Mouse (Mus musculus) liver, embryonic 14.5 days (tissue): Measurements from ENCODE around the gene Hcn3.

Experiments used
- CTCF ChIP-seq: IDR thresholded peaks from 2 replicates; pipeline ENCODE4 v1.5.1; 2016; ENCODE audit warnings: antibody characterized with exemption, low read depth, control low read depth
- EP300 ChIP-seq: IDR thresholded peaks from 2 replicates; pipeline ENCODE4 v1.6.1; 2016; ENCODE audit warnings: antibody characterized with exemption, low read depth

DNA sequence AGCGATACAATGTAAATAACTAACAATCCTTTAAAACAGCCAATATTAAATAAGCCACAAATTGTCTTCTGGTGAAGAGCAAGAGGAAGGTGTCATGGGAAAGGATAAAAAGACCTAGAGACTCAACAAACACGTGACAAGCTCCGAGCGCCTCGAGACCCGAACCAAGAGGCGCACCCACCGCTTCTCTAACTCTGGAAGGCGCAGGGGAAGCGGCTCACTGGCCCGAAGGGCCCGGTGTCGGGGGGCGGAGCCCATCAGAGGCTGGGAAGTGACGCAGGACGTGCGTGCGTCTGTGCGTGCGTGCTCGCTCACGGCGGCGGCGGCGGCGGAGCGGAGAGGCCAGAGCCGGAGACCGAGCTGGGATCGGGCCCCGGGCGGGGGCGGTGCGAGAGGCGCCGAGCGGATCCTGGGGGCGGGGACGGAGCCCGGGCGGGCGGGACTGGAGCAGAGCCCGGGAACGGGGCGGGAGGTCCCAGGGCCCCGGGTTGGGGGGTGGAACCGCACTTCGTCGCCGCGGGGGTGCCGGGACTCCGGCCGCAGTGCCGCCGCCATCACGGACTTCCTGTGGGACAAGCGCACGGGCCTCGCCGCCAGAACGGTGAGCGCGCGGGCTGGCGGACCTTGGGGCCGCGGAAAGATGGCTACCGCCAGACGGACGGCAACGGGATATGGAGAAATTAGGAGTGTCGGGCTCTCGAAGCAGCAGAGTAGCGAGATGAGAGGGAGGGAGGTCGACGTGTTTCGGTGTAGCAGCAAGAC, 4.7 kb upstream of the Hcn3 start, which contains the start of gene Clk2:
- TF ChIP-seq CTCF: no peak
- TF ChIP-seq EP300: no peak
